Mouse (Mus musculus) bone marrow, adult 2 months (tissue): Measurements from ENCODE around the gene Hnrnpc.
"Not testable (repeated sequence)": the region's sequence is repeated elsewhere in the genome, so short reads cannot be mapped to it uniquely, and the experiment has no call there.

ENCODE experiments used
- CTCF ChIP-seq: fragments of 200-500 bp; IDR thresholded peaks from 2 replicates; pipeline ENCODE4 v1.5.1; 2011; ENCODE audit warnings: low read length, control low read depth; ENCODE audit not compliant: control insufficient read depth, insufficient read depth
- POLR2A ChIP-seq: fragments of 200-500 bp; IDR thresholded peaks from 2 replicates; pipeline ENCODE4 v1.6.1; 2011; ENCODE audit warnings: low read depth, mild to moderate bottlenecking, control low read depth, low read length, borderline replicate concordance; ENCODE audit not compliant: control insufficient read depth

DNA sequence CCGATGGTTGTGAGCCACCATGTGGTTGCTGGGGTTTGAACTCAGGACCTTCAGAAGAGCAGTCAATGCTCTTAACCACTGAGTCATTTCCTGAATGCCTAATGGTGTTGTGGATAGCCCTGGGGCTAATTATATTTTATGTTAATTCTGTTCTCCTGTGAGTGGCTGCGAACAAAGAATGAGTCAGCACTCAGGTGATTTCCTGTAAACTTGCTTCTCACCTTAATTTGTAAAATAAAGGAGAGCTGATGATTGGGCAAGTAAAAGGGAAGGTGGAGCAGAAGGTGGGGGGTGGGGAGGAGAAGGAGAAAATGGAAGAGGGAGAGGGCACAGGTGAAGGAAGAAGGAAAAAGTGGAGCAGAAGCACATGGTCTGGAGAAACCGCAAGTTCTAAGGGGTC lies 51.1 kb downstream of the Hnrnpc start:
- not testable (repeated sequence) for TF ChIP-seq CTCF, POLR2A
